ENCODE assay signal across 11 mouse cellular contexts in genomic region chr7:71092301-71092700, GRCm38 (mm10).
DNase-seq lines count a peak whose midpoint lies in the region; TF ChIP-seq lines count a peak whose summit lies in the region.
"Had no signal": no experiment of that assay in that cellular context is flagged by ENCODE, and none has a peak within 500 bp of the region (broad histone marks: within the 10 kb centered on the region; RNA-seq: fewer than 3 reads in every experiment).

No protein-coding gene starts in this region.

- no peak for TF ChIP-seq CTCF in thymus, adult 2 months (IDR thresholded peaks at IDR 0.05; ENCODE audit: borderline replicate concordance, control insufficient read depth, extremely low read depth, insufficient read depth, low read length, poor library complexity)

- DNase-seq in heart, adult 18-20 months, result peak; percentile 72 to 82
- no peak for DNase-seq in heart, embryonic 10.5 days (ENCODE audit: low spot score)
- peak; percentile 89 for DNase-seq in 3T3-L1 (ENCODE audit: low read depth, low spot score)
- peak; percentile 39 for DNase-seq in gastrocnemius, postnatal 25 days
- peak; percentile 4 to 9 for DNase-seq in kidney, postnatal 4 days
- DNase-seq in left cerebral cortex, postnatal 36 days (ENCODE audit: low spot score in 2 of 2), result no peak
- DNase-seq in T-cell, adult 2 months (ENCODE audit: low spot score), result no peak
- DNase-seq in thymus, adult 2 months, result no peak
- DNase-seq: cerebellum, postnatal 25 days had no signal

- no peak overlapping the region for H3K27ac ChIP-seq in heart, embryonic 10.5 days
- H3K27ac ChIP-seq in thymus, adult 2 months (ENCODE audit: control insufficient read depth, insufficient read depth, low read length), result no peak overlapping the region
- H3K27ac ChIP-seq: hindbrain, embryonic 14.5 days; midbrain, embryonic 12.5 days had no signal

- H3K36me3 ChIP-seq in heart, embryonic 10.5 days, result no peaks in the 10 kb centered on the region
- H3K36me3 ChIP-seq in thymus, adult 2 months (ENCODE audit: control insufficient read depth, insufficient read depth, low read length), result no peaks in the 10 kb centered on the region
- H3K36me3 ChIP-seq: midbrain, embryonic 12.5 days had no signal

- H3K4me3 ChIP-seq in heart, embryonic 10.5 days, result no peak overlapping the region
- H3K4me3 ChIP-seq in thymus, adult 2 months (ENCODE audit: control insufficient read depth, insufficient read depth, low read length), result no peak overlapping the region
- H3K4me3 ChIP-seq: midbrain, embryonic 12.5 days had no signal

- H3K4me1 ChIP-seq in heart, embryonic 10.5 days, result 0 out of 2 replicates have a peak, but pooled peaks cover 3% of the 10 kb centered on the region
- no peaks in the 10 kb centered on the region for H3K4me1 ChIP-seq in thymus, adult 2 months (replicated peaks; ENCODE audit: control insufficient read depth, insufficient read depth, low read length)
- H3K4me1 ChIP-seq: midbrain, embryonic 12.5 days had no signal

- H3K9me3 ChIP-seq in heart, embryonic 10.5 days, result no peaks in the 10 kb centered on the region
- H3K9me3 ChIP-seq: midbrain, embryonic 12.5 days had no signal

- TF ChIP-seq POLR2A in thymus, adult 2 months (IDR thresholded peaks at IDR 0.05; ENCODE audit: control insufficient read depth, extremely low read depth, insufficient read depth, low read length, poor library complexity), result no peak

- intact Hi-C loops in left cerebral cortex, postnatal 36 days (cut with DNase I), result no loop called here

- no peaks in the 10 kb centered on the region for H3K27me3 ChIP-seq in heart, embryonic 10.5 days (ENCODE audit: insufficient read depth, poor library complexity, severe bottlenecking)
- no peaks in the 10 kb centered on the region for H3K27me3 ChIP-seq in thymus, adult 2 months (ENCODE audit: control insufficient read depth, insufficient read depth, low read length)
- H3K27me3 ChIP-seq: midbrain, embryonic 12.5 days had no signal

- WGBS in heart, embryonic 10.5 days, result 55% methylated on average over 3 of the region's 3 CpGs
- 75% methylated on average over 3 of the region's 3 CpGs for WGBS in thymus, adult 2 months

Comparison
In these comparisons a context has a peak if more than half of its experiments do, and no peak if none do; other contexts are left out.
1. DNase-seq: peak in heart, adult 18-20 months (2 of 2), 3T3-L1 (single experiment), gastrocnemius, postnatal 25 days (single experiment) and kidney, postnatal 4 days (2 of 2); none in heart, embryonic 10.5 days (single experiment), left cerebral cortex, postnatal 36 days (0 of 2), T-cell, adult 2 months (single experiment) and thymus, adult 2 months (single experiment).